17 mouse cellular contexts compared by ENCODE assay signal in the genomic region with DNA sequence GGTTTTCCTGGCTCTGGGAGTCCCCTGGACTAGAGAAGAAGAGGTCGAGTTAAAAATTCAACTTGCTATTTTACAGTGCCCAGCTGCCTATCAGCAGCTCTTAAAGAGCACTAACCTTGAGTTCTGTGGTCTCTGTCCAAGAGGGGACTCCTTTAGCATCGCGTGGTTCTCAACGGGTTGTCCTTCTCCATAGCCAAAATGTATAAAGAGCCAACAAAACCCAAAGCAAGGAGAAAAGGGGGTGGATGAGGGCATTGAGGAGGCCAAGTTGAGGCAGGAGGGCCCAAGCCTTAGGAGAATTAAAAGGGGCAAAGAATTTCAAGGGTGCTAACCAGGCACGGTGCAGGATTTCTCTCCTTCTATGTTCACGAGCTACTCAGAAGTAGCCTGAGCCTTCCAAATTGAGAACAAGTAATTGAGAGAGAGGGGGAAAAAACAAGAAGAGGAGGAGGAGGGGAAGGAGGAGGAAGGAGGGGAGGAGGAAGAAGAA. TPM values are rescaled to one million over a fixed set of nuclear protein-coding genes. Genes with fewer than 3 reads are reported as not detected.
"Had no signal": no experiment of that assay in that cellular context is flagged by ENCODE, and none has a peak within 500 bp of the region (broad histone marks: within the 10 kb centered on the region; RNA-seq: fewer than 3 reads in every experiment).

No protein-coding gene starts in this region.

- H3K4me3 ChIP-seq: layer of hippocampus, adult 2 months; limb, embryonic 12.5 days; liver, embryonic 13.5 days; myocyte; neural tube, embryonic 12.5 days; stomach, embryonic 15.5 days had no signal

- H3K27ac ChIP-seq: layer of hippocampus, adult 2 months; limb, embryonic 12.5 days; liver, embryonic 13.5 days; neural tube, embryonic 12.5 days; stomach, embryonic 15.5 days had no signal

- H3K9ac ChIP-seq: limb, embryonic 12.5 days; liver, embryonic 13.5 days; liver, postnatal 0 days; neural tube, embryonic 12.5 days; stomach, embryonic 15.5 days had no signal

- H3K36me3 ChIP-seq: limb, embryonic 12.5 days; liver, embryonic 13.5 days; neural tube, embryonic 12.5 days; stomach, embryonic 15.5 days had no signal

- H3K9me3 ChIP-seq: limb, embryonic 12.5 days; liver, embryonic 13.5 days; neural tube, embryonic 12.5 days; stomach, embryonic 15.5 days had no signal

- DNase-seq: kidney, adult 18-20 months; kidney, postnatal 10 days; kidney, postnatal 4 days; liver; liver, embryonic 13.5 days; liver, postnatal 0 days; retina, postnatal 1 day; right cerebral cortex, postnatal 4 days; thymus, adult 2 months; thymus, postnatal 25 days had no signal

- ATAC-seq: liver, postnatal 0 days had no signal

- H3K4me2 ChIP-seq: limb, embryonic 12.5 days; liver, embryonic 13.5 days; neural tube, embryonic 12.5 days; stomach, embryonic 15.5 days had no signal

RNA-seq across cellular contexts. Expression of gene Dmrt3, which starts 2.8 kb away (rescaled TPM):
- total RNA-seq: megakaryocyte-erythroid progenitor cell, adult 5-6 weeks had no signal
- polyA plus RNA-seq: kidney, embryonic 14.5 days; liver, embryonic 13.5 days; liver, postnatal 0 days had no signal

RNA-seq across cellular contexts. Expression of gene Dmrt2, which starts 59.4 kb away (rescaled TPM):
- total RNA-seq: megakaryocyte-erythroid progenitor cell, adult 5-6 weeks had no signal
